Comparison of ENCODE assay signal across 17 mouse cellular contexts in genomic region chr2:77470716-77471115, GRCm38 (mm10).
"Had no signal": no experiment of that assay in that cellular context is flagged by ENCODE, and none has a peak within 500 bp of the region (broad histone marks: within the 10 kb centered on the region; RNA-seq: fewer than 3 reads in every experiment).

No protein-coding gene starts in this region.

- H3K27ac ChIP-seq: midbrain, embryonic 10.5 days; midbrain, embryonic 12.5 days; neural tube, embryonic 13.5 days had no signal

- H3K9me3 ChIP-seq: neural tube, embryonic 13.5 days had no signal

- H3K9ac ChIP-seq: lung, embryonic 14.5 days; midbrain, embryonic 12.5 days; neural tube, embryonic 13.5 days had no signal

- DNase-seq: lung, adult 18-20 months; lung, embryonic 14.5 days; lung, postnatal 10 days; lung, postnatal 4 days; midbrain, embryonic 14.5 days; retina, postnatal 1 day; right cerebral cortex, adult 18-20 months; right cerebral cortex, postnatal 4 days; spleen, adult 18-20 months; thymus, adult 18-20 months; thymus, postnatal 14 days; thymus, postnatal 36 days had no signal

- H3K36me3 ChIP-seq: midbrain, embryonic 10.5 days; midbrain, embryonic 12.5 days; neural tube, embryonic 13.5 days had no signal

- H3K27me3 ChIP-seq: midbrain, embryonic 12.5 days; neural tube, embryonic 13.5 days had no signal

- H3K4me1 ChIP-seq: midbrain, embryonic 10.5 days had no signal

- ATAC-seq: midbrain, embryonic 16.5 days had no signal

- H3K4me3 ChIP-seq: midbrain, embryonic 10.5 days; midbrain, embryonic 12.5 days; myocyte; neural tube, embryonic 13.5 days had no signal

- H3K4me2 ChIP-seq: lung, embryonic 14.5 days; midbrain, embryonic 12.5 days; neural tube, embryonic 13.5 days had no signal
